Mouse (Mus musculus): ENCODE results near the gene Zfp524.
"Not testable (repeated sequence)": the region's sequence is repeated elsewhere in the genome, so short reads cannot be mapped to it uniquely, and the experiment has no call there.

GRCm38 (mm10) chr7:5019576-5019975 lies 5.4 kb downstream of the Zfp524 start:
- not testable (repeated sequence) for TF ChIP-seq POLR2A (IDR thresholded peaks at IDR 0.05; ENCODE audit: extremely low read depth, insufficient read depth, low read length); CTCF (IDR thresholded peaks at IDR 0.05; ENCODE audit: low read depth, low read length)
